Mouse (Mus musculus) small intestine, adult 2 months (tissue): ENCODE measurements at regions not wholly inside any gene's neighbourhood (a gene's known extent, or its start where the extent isn't known, plus 50 kb on each side); places are given as distances from the start of the nearest gene placed in this dataset.

Experiments used
- CTCF ChIP-seq: fragments of 200-500 bp; IDR thresholded peaks from 2 replicates; pipeline ENCODE4 v1.5.1; 2012; ENCODE audit warnings: low read depth, mild to moderate bottlenecking, control low read depth, inconsistent platforms, low read length, moderate library complexity, mixed read lengths; ENCODE audit not compliant: insufficient replicate concordance, insufficient read length; ENCODE audit errors: extremely low read depth
- POLR2A ChIP-seq: fragments of 200-500 bp; IDR thresholded peaks from 2 replicates; pipeline ENCODE4 v1.6.1; 2012; ENCODE audit warnings: low read depth, mild to moderate bottlenecking, control low read depth, inconsistent platforms, low read length, moderate library complexity

GRCm38 (mm10) chr17:81150730-81151129 is 85.8 kb upstream of the Thumpd2 start:
- TF ChIP-seq POLR2A (no peak), CTCF (no peak)
